Mouse (Mus musculus) ES-Bruce4 (cell line): ENCODE measurements around the gene Acbd6.

ENCODE experiments used
- CTCF ChIP-seq: IDR thresholded peaks from one replicate; pipeline ENCODE4 v1.8.1; 2011; ENCODE audit warnings: low read depth, low read length
- EP300 ChIP-seq: IDR thresholded peaks from 2 replicates; pipeline ENCODE4 v1.6.1; 2011; ENCODE audit warnings: low read depth, low read length; ENCODE audit not compliant: insufficient read depth

DNA sequence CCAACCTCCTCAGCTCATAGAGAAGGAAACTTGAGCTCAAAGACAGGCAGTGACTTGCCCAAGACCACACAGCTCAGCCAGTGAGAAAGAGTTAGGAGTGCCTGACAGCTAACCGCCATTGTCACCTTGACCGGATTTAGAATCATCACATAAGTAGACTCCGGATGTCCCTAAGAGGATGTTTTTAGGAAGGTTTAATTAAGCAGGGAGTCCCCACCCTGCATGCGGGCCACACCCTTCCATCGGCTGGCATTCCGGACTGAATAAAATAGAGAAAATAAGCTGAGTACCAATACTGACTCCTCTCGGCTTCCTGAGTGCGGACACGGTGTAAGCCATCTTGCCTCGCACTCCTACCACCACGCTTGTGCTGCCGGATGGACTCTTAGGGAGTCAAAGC is 159.4 kb downstream of the Acbd6 start:
- TF ChIP-seq EP300, result no peak
- no peak for TF ChIP-seq CTCF
